Mouse (Mus musculus): ENCODE results near the gene Xlr4b.
"Not testable (repeated sequence)": the region's sequence is repeated elsewhere in the genome, so short reads cannot be mapped to it uniquely, and the experiment has no call there.

Xlr4b gene

GRCm38 (mm10) chrX:73213819-73214564, at the start of gene Xlr4b:
Xlr4b (plus strand) TSS chrX:73214333.
- DNase-seq (ENCODE audit: low spot score in 2 of 2): not testable (repeated sequence)

- not testable (repeated sequence) for DNase-seq (ENCODE audit: low spot score in 2 of 2)
Measured at GRCm38 (mm10) chrX:73176889-73177288, 37.2 kb upstream of the Xlr4b start, which contains the start of gene Spin2d. Spin2d (minus strand) TSS chrX:73176989.

- DNase-seq (ENCODE audit: low spot score in 2 of 2): peak in 1 of 2 experiments; percentile 13
Measured at GRCm38 (mm10) chrX:73191934-73192333, 22.2 kb upstream of the Xlr4b start, which contains the start of gene Xlr3b. Xlr3b (plus strand) TSS chrX:73192207.

- no peak for DNase-seq (ENCODE audit: low spot score in 2 of 2)
Measured at GRCm38 (mm10) chrX:73225365-73225764, 11.2 kb downstream of the Xlr4b start.

- peak; percentile 60 to 70 for DNase-seq (ENCODE audit: low spot score in 2 of 2)
Measured at GRCm38 (mm10) chrX:73227914-73228605, 13.9 kb downstream of the Xlr4b start, which contains the start of gene F8a. F8a (plus strand) TSS chrX:73228291.

GRCm38 (mm10) chrX:73228606-73229214, 14.6 kb downstream of the Xlr4b start:
- peak; percentile 30 to 44 for DNase-seq (ENCODE audit: low spot score in 2 of 2)

GRCm38 (mm10) chrX:73229288-73229687, 15.2 kb downstream of the Xlr4b start:
- DNase-seq (ENCODE audit: low spot score in 2 of 2): no peak

- DNase-seq (ENCODE audit: low spot score in 2 of 2): not testable (repeated sequence)
Measured at GRCm38 (mm10) chrX:73242821-73243325, 28.7 kb downstream of the Xlr4b start, which contains the start of gene Xlr4c. Xlr4c (minus strand) TSS chrX:73243130.

- not testable (repeated sequence) for DNase-seq (ENCODE audit: low spot score in 2 of 2)
Measured at GRCm38 (mm10) chrX:73262428-73262827, 48.3 kb downstream of the Xlr4b start.

- not testable (repeated sequence) for DNase-seq (ENCODE audit: low spot score in 2 of 2)
Measured at GRCm38 (mm10) chrX:73265270-73265669, 51.1 kb downstream of the Xlr4b start, which contains the start of gene Xlr3c. Xlr3c (minus strand) TSS chrX:73265390.

All from frontal cortex, postnatal 14 days (tissue).